Mouse (Mus musculus) stomach, postnatal 0 days (tissue): ENCODE data around the gene Tpbgl.

ENCODE experiments used
- CTCF ChIP-seq: IDR thresholded peaks from 2 replicates; pipeline ENCODE4 v1.5.1; 2016; ENCODE audit warnings: antibody characterized with exemption, low read depth, mild to moderate bottlenecking, moderate library complexity
- EP300 ChIP-seq: optimal IDR thresholded peaks from 2 replicates; pipeline ENCODE3; 2016; ENCODE audit warnings: antibody characterized with exemption

- TF ChIP-seq CTCF (no peak), EP300 (no peak)
Measured at GRCm38 (mm10) chr7:99673188-99673587, 46.3 kb upstream of the Tpbgl start.
